Mouse (Mus musculus) heart, adult 2 months (tissue): Measurements from ENCODE around the gene Gm45208.

Experiments used
- CTCF ChIP-seq: fragments of 200-600 bp; IDR thresholded peaks from 2 replicates; pipeline ENCODE4 v1.8.1; 2022; ENCODE audit warnings: antibody characterized with exemption, mild to moderate bottlenecking, moderate library complexity
- POLR2A ChIP-seq: fragments of 200-500 bp; IDR thresholded peaks from 2 replicates; pipeline ENCODE4 v1.6.1; 2011; ENCODE audit warnings: mild to moderate bottlenecking, low read depth, low read length, control low read depth; ENCODE audit not compliant: insufficient read depth

DNA sequence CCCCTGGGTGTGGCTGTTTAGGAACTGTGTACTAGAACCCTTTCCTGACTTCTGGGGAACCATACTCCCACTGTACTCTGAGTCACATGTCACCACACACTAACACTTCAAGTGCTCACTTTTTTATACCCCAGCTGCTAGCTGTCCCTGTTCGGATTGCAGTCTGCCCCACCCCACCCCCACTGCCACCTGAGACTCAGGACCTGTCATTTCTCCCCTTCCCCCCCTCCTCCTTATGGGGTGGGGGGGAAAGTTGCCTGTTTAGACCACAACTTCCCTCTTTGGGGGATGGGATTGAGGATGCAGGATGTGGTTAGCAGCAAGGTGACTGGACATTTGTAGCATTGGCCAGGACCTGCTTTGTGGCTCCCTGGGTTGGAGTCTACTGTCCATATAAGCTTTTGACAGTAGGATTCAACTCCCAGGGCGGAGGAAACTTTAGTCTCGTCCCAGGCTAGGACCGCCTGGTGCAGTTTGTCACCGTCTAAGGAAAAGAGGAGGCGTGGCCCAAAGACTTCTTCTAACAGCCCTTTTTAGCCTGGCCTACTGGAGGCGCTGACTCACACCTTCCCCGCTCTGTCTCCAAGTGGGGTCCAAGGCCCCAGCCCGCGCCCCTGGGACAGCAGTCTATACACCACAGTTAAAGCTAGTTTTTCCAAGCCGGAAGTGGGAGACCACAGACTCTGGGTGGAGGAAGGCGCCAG is 48.3 kb upstream of the Gm45208 start:
- TF ChIP-seq POLR2A (no peak), CTCF (no peak)
